Mouse (Mus musculus): Measurements from ENCODE around the gene Tlr4. TPM values are rescaled to one million over a fixed set of nuclear protein-coding genes. Genes with fewer than 3 reads are reported as not detected.

The Tlr4 gene
- 1.9 and 2.5 TPM in 2 replicates for polyA plus RNA-seq (2015; fragmentation: Nextera tagmentation; extraction: Ambion mirVana)

DNA sequence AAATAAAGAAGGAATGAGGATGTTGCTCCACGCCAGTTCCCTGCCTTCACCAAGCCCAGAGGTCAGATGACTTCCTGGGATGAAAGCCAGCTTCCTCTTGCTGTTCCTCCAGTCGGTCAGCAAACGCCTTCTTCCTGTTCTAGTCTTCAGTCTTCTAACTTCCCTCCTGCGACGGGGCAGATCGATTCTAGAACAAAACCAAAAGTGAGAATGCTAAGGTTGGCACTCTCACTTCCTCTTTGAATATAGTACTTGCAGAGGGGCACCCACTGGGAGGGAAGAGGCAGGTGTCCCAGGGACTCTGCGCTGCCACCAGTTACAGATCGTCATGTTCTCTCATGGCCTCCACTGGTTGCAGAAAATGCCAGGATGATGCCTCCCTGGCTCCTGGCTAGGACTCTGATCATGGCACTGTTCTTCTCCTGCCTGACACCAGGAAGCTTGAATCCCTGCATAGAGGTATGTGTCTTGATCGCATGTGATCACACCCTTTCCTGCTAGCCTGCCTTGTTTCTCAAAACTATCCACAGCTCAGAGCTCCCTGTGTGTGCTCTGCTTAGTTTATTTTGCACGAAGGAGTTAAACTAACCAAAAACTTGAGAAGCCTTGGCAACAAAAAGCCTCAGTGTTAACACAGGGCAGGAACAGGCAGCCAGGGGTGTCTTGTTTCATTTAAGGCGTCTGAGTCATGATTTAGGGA is at the start of gene Tlr4:
Tlr4 (plus strand) TSS at position 122 of the 700 bp plus-strand sequence.
- peak; percentile 80 for ATAC-seq (ENCODE audit: low read depth)

DNA sequence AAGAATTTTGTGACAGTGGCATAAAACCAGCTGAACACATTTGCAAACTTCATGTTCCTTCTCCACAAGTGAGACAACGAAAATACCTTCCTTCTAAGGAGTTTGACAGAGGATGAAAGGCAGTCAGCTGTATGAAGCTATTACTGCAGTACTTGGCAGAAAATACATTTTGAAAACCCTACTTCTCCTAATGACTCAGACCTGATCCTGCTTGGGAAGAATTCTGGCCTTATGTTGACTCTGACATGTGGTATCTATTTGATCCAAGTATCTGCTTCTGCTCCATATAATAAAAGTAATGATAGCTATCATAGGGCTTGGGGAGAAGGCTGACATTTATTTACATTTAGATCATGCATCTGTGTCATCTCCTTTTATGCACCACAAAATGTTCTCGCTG is 33.1 kb upstream of the Tlr4 start:
- no peaks in the 10 kb centered on the region for H3K36me3 ChIP-seq (ENCODE audit: control insufficient read depth, insufficient read depth, low read length)
- H3K9me3 ChIP-seq (ENCODE audit: control insufficient read depth, low read length), result no peaks in the 10 kb centered on the region
- H3K4me1 ChIP-seq (replicated peaks; ENCODE audit: control insufficient read depth, insufficient read depth, low read length), result no peaks in the 10 kb centered on the region
- no peaks in the 10 kb centered on the region for H3K27me3 ChIP-seq (ENCODE audit: control insufficient read depth, insufficient read depth, low read depth, low read length)
- H3K4me2 ChIP-seq (ENCODE audit: low read depth, low read length), result no peak overlapping the region
- no peak for ATAC-seq (ENCODE audit: low read depth)
- WGBS, result 66% methylated on average over 2 of the region's 2 CpGs
- H3K9ac ChIP-seq (ENCODE audit: low read length), result no peak overlapping the region
- H3K4me3 ChIP-seq (ENCODE audit: low read length), result no peak overlapping the region
- no peak overlapping the region for H3K27ac ChIP-seq (ENCODE audit: low read length)

More for the DNA sequence above, at the start of gene Tlr4:
- Histone ChIP-seq H3K9me3 (ENCODE audit: control insufficient read depth, low read length) (no peaks in the 10 kb centered on the region), H3K27me3 (ENCODE audit: control insufficient read depth, insufficient read depth, low read depth, low read length) (no peaks in the 10 kb centered on the region), H3K9ac (ENCODE audit: low read length) (peak within 1 kb of the TSS; percentile 12; the same call in 1 of the 2 replicates), H3K4me2 (ENCODE audit: low read depth, low read length) (peak within 1 kb of the TSS; percentile 44), H3K36me3 (ENCODE audit: control insufficient read depth, insufficient read depth, low read length) (no peaks in the 10 kb centered on the region), H3K27ac (ENCODE audit: low read length) (peak within 1 kb of the TSS; percentile 11), H3K4me3 (ENCODE audit: low read length) (peak within 1 kb of the TSS; percentile 25), H3K4me1 (replicated peaks; ENCODE audit: control insufficient read depth, insufficient read depth, low read length) (no peaks in the 10 kb centered on the region)
- WGBS, result 23% methylated on average over 11 of the region's 11 CpGs

DNA sequence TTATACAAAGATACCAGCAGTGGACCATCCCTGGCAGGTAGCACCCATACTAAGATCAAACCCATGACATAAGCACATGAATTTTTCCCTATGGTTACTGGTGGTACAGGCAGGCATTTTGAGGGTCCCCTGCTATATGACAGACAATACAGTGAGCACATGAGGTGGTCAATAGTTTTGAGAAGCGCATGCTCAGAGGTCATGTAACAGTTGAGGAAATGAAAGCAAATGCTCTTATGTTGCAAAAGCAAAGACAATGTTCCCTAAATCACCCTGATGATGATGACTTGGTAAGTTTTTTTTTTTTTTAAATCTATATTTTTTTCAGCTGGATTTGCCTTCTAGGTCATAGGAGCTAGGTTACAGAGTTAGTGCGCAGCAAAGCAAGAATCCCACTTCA is 30.7 kb upstream of the Tlr4 start:
- Histone ChIP-seq H3K4me1 (replicated peaks; ENCODE audit: control insufficient read depth, insufficient read depth, low read length) (no peaks in the 10 kb centered on the region), H3K9me3 (ENCODE audit: control insufficient read depth, low read length) (no peaks in the 10 kb centered on the region), H3K36me3 (ENCODE audit: control insufficient read depth, insufficient read depth, low read length) (no peaks in the 10 kb centered on the region), H3K27ac (ENCODE audit: low read length) (no peak overlapping the region), H3K9ac (ENCODE audit: low read length) (no peak overlapping the region), H3K27me3 (ENCODE audit: control insufficient read depth, insufficient read depth, low read depth, low read length) (no peaks in the 10 kb centered on the region), H3K4me3 (ENCODE audit: low read length) (no peak overlapping the region), H3K4me2 (ENCODE audit: low read depth, low read length) (no peak overlapping the region)
- WGBS, result 95% methylated on average over 2 of the region's 2 CpGs
- ATAC-seq (ENCODE audit: low read depth), result no peak

DNA sequence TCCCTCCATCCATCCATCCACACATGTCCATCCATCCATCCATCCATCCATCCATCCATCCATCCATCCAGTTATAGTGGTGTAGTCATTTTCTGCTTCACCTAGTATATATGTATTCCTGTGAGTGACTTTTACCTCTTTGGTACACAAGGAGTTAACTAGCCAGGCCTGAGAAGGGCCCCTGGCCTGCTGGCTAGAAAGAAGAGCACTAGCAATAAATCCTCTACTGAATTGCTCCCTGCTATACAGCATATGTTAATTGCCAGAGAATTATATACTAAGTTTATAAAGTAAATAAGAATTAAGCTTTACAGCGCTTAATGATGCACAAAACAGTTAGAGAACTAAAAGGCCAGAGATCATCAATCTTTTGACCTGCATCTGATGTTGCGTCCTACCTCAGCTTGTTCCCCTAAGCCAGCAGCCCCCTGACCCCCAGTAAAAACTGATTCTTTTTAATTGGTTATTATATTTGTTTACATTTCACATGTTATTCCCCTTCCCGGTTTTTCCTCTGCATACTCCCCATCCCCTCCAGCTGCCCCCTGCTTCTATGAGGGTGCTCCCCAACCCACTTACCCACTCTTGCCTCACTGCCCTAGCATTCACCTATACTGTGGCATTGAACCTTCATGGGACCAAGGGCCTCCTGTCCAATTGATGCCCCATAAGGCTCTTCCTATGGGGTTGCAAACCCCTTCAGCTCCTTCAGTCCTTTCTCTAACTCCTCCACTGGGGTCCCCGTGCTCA is 22.7 kb upstream of the Tlr4 start:
- H3K36me3 ChIP-seq (ENCODE audit: control insufficient read depth, insufficient read depth, low read length), result no peaks in the 10 kb centered on the region
- no peaks in the 10 kb centered on the region for H3K9me3 ChIP-seq (ENCODE audit: control insufficient read depth, low read length)
- no peak for ATAC-seq (ENCODE audit: low read depth)
- H3K4me2 ChIP-seq (ENCODE audit: low read depth, low read length), result no peak overlapping the region
- H3K9ac ChIP-seq (ENCODE audit: low read length), result no peak overlapping the region
- no peaks in the 10 kb centered on the region for H3K4me1 ChIP-seq (replicated peaks; ENCODE audit: control insufficient read depth, insufficient read depth, low read length)
- H3K27ac ChIP-seq (ENCODE audit: low read length), result no peak overlapping the region
- H3K27me3 ChIP-seq (ENCODE audit: control insufficient read depth, insufficient read depth, low read depth, low read length), result no peaks in the 10 kb centered on the region
- no peak overlapping the region for H3K4me3 ChIP-seq (ENCODE audit: low read length)
- 61% methylated on average over 4 of the region's 4 CpGs for WGBS

DNA sequence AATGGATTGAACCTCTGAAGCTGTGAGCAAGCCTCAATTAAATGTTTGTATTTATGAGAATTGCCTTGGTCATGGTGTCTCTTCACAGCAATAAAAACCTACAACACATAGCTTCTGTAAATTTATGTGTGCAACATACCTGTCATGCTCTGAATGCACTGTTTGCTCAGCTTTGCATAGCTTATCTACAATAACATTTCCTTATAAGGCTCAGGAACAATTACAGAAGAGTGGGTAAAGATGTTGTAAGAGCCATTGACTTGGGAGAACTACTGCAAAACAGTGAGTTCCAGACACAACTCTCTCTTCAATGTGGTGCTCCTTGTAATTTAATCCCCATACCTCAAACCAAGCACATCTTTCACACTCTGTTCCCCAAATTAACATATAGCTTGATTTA is 21.6 kb upstream of the Tlr4 start:
- Histone ChIP-seq H3K9ac (ENCODE audit: low read length) (no peak overlapping the region), H3K4me1 (replicated peaks; ENCODE audit: control insufficient read depth, insufficient read depth, low read length) (no peaks in the 10 kb centered on the region), H3K36me3 (ENCODE audit: control insufficient read depth, insufficient read depth, low read length) (no peaks in the 10 kb centered on the region), H3K9me3 (ENCODE audit: control insufficient read depth, low read length) (no peaks in the 10 kb centered on the region), H3K27me3 (ENCODE audit: control insufficient read depth, insufficient read depth, low read depth, low read length) (no peaks in the 10 kb centered on the region), H3K4me2 (ENCODE audit: low read depth, low read length) (no peak overlapping the region), H3K27ac (ENCODE audit: low read length) (no peak overlapping the region), H3K4me3 (ENCODE audit: low read length) (no peak overlapping the region)
- no peak for ATAC-seq (ENCODE audit: low read depth)

DNA sequence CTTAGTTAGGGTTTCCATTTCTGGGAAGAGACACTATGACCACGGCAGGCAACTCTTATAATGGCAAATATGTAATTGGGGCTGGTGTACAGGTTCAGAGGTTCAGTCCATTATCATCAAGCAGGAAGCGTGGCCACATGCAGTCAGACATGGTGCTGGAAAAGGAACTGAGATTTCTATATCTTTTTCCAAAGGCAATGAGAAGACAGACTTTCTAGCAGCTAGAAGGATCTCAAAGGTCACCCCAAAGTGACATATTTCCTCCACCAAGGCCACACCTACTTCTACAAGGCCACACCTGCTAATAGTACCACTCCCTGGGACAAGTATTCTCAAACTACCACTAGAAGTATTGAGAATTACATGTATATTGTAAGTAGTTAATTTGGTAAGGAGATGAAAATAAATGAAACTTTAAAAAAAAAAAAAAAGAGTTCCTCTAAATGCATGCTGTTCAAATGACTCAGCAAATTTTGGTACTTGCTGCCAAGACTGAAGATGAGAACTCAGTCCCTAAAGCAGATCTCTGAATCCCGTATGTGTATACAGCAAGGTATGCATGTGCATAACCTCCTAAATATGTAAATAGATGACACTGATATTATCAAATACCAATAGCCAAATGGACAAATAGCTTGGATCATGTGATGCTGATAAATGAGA is 10.9 kb upstream of the Tlr4 start:
- Histone ChIP-seq H3K9me3 (ENCODE audit: control insufficient read depth, low read length) (no peaks in the 10 kb centered on the region), H3K9ac (ENCODE audit: low read length) (no peak overlapping the region), H3K4me3 (ENCODE audit: low read length) (no peak overlapping the region), H3K27me3 (ENCODE audit: control insufficient read depth, insufficient read depth, low read depth, low read length) (no peaks in the 10 kb centered on the region), H3K36me3 (ENCODE audit: control insufficient read depth, insufficient read depth, low read length) (no peaks in the 10 kb centered on the region), H3K4me2 (ENCODE audit: low read depth, low read length) (no peak overlapping the region), H3K27ac (ENCODE audit: low read length) (no peak overlapping the region), H3K4me1 (replicated peaks; ENCODE audit: control insufficient read depth, insufficient read depth, low read length) (no peaks in the 10 kb centered on the region)
- ATAC-seq (ENCODE audit: low read depth), result no peak
- 65% methylated on average over 3 of the region's 3 CpGs for WGBS

DNA sequence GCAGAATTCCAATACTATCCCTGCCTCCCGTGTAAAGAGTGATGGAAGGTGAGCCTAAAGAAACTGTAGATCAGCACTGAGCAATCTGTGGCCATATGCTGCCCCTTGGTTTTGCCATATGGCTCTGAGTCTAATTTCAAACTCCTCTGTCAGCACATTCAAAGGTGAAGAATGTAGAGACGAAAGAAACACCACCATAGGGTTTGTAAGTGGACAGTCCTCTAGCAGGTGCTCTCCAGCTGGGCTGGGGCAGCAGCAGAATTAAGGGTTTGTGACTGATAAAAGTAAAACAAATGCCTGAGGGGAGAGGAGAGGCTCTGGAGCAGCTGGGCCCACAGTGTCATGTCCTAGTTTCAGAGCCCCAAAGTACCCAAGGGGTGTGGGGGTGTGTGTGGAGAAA is 6.2 kb upstream of the Tlr4 start:
- no peaks in the 10 kb centered on the region for H3K36me3 ChIP-seq (ENCODE audit: control insufficient read depth, insufficient read depth, low read length)
- H3K4me2 ChIP-seq (ENCODE audit: low read depth, low read length), result no peak overlapping the region
- WGBS, result 57% methylated on average over 2 of the region's 2 CpGs
- H3K4me3 ChIP-seq (ENCODE audit: low read length), result no peak overlapping the region
- H3K4me1 ChIP-seq (replicated peaks; ENCODE audit: control insufficient read depth, insufficient read depth, low read length), result no peaks in the 10 kb centered on the region
- no peak for ATAC-seq (ENCODE audit: low read depth)
- H3K9ac ChIP-seq (ENCODE audit: low read length), result no peak overlapping the region
- no peaks in the 10 kb centered on the region for H3K9me3 ChIP-seq (ENCODE audit: control insufficient read depth, low read length)
- no peaks in the 10 kb centered on the region for H3K27me3 ChIP-seq (ENCODE audit: control insufficient read depth, insufficient read depth, low read depth, low read length)
- no peak overlapping the region for H3K27ac ChIP-seq (ENCODE audit: low read length)

DNA sequence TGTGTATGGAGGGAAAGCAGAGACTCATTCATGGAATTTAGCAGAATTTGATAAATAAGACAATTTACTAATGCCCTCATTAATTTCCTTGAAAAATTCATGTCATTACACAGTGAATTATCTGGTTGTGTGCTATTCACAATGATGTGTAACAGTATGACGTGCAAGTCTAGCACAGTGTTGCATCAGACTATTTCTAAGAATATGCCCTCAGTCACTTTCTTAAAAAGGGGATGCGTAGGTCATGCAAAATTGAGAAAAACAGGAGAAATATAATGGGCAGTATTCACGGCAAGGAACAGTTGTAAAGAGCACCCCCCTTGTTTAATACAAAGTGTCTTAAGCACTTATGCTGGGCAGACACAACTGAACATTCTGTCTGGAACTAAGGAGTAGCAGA is 5.6 kb upstream of the Tlr4 start:
- no peak overlapping the region for H3K9ac ChIP-seq (ENCODE audit: low read length)
- no peaks in the 10 kb centered on the region for H3K36me3 ChIP-seq (ENCODE audit: control insufficient read depth, insufficient read depth, low read length)
- H3K9me3 ChIP-seq (ENCODE audit: control insufficient read depth, low read length), result no peaks in the 10 kb centered on the region
- WGBS, result 73% methylated on average over 3 of the region's 3 CpGs
- H3K4me2 ChIP-seq (ENCODE audit: low read depth, low read length), result no peak overlapping the region
- no peaks in the 10 kb centered on the region for H3K27me3 ChIP-seq (ENCODE audit: control insufficient read depth, insufficient read depth, low read depth, low read length)
- no peak overlapping the region for H3K4me3 ChIP-seq (ENCODE audit: low read length)
- H3K27ac ChIP-seq (ENCODE audit: low read length), result no peak overlapping the region
- ATAC-seq (ENCODE audit: low read depth), result no peak
- no peaks in the 10 kb centered on the region for H3K4me1 ChIP-seq (replicated peaks; ENCODE audit: control insufficient read depth, insufficient read depth, low read length)

DNA sequence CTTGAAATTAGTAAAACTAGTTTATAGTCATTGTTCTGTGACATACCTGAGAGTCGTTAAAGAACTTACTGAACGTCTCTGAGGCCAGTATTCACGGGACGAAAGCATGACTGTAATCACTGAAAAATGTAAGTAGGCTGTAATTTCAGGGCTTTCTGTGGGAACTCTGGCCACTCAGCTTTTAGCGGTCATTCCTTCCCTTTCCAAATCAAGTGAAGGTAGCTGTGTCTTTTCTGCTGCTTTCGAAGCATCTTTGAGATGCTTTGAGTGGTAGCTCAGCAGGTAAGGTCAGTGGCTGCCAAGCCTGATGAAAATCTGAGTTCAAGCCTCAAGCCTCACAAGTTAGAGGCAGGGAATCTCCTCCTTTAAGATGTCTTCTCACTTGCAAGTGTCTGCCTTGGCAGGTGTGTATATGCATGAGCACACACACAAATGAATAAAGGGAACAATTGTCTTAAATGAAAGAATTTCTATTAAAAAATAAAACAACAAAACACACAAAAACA is 832 bp downstream of the Tlr4 start:
- Histone ChIP-seq H3K27ac (ENCODE audit: low read length) (peak overlapping the region; percentile 11), H3K4me1 (replicated peaks; ENCODE audit: control insufficient read depth, insufficient read depth, low read length) (no peaks in the 10 kb centered on the region), H3K9me3 (ENCODE audit: control insufficient read depth, low read length) (no peaks in the 10 kb centered on the region), H3K4me2 (ENCODE audit: low read depth, low read length) (peak overlapping the region; percentile 44), H3K9ac (ENCODE audit: low read length) (peak overlapping the region; percentile 12; the same call in 1 of the 2 replicates), H3K27me3 (ENCODE audit: control insufficient read depth, insufficient read depth, low read depth, low read length) (no peaks in the 10 kb centered on the region), H3K36me3 (ENCODE audit: control insufficient read depth, insufficient read depth, low read length) (no peaks in the 10 kb centered on the region), H3K4me3 (ENCODE audit: low read length) (peak overlapping the region; percentile 25)
- WGBS, result 38% methylated on average over 6 of the region's 6 CpGs
- ATAC-seq (ENCODE audit: low read depth), result no peak
